In genomic region chr17:66352847-66353643, GRCm38 (mm10) we compare ENCODE assay signal across 8 mouse cellular contexts.
DNase-seq lines count a peak whose midpoint lies in the region; TF ChIP-seq lines count a peak whose summit lies in the region.
"Had no signal": no experiment of that assay in that cellular context is flagged by ENCODE, and none has a peak within 500 bp of the region (broad histone marks: within the 10 kb centered on the region; RNA-seq: fewer than 3 reads in every experiment).

No protein-coding gene starts in this region.

- no peak overlapping the region for H3K4me3 ChIP-seq in kidney, adult 2 months (ENCODE audit: insufficient read depth, low read depth, low read length)
- no peak overlapping the region for H3K4me3 ChIP-seq in embryonic fibroblast, embryonic 13.5 days (ENCODE audit: insufficient read depth, low read length)

- no peak for TF ChIP-seq CTCF in kidney, adult 2 months (conservative IDR thresholded peaks at IDR 0.05; ENCODE audit: insufficient read depth, insufficient read length, low read depth, low read length)
- TF ChIP-seq CTCF in embryonic fibroblast, embryonic 13.5 days (IDR thresholded peaks at IDR 0.05; ENCODE audit: borderline replicate concordance, insufficient read depth, low read length), result no peak

- peak overlapping the region; percentile 50 for H3K27ac ChIP-seq in kidney, adult 2 months (ENCODE audit: insufficient read depth, low read depth, low read length)
- H3K27ac ChIP-seq in embryonic fibroblast, embryonic 13.5 days (ENCODE audit: insufficient read depth, low read length), result peak overlapping the region; percentile 77

- H3K27me3 ChIP-seq in kidney, adult 2 months (replicated peaks; ENCODE audit: control insufficient read depth, insufficient read depth, low read length), result no peaks in the 10 kb centered on the region

- no peak for TF ChIP-seq POLR2A in kidney, adult 2 months (IDR thresholded peaks at IDR 0.05; ENCODE audit: low read depth, low read length)
- TF ChIP-seq POLR2A in embryonic fibroblast, embryonic 13.5 days (IDR thresholded peaks at IDR 0.05; ENCODE audit: low read depth, low read length), result no peak

- H3K4me1 ChIP-seq in kidney, adult 2 months (ENCODE audit: control insufficient read depth, insufficient read depth, low read length), result peaks cover 8% of the 10 kb centered on the region
- H3K4me1 ChIP-seq in embryonic fibroblast, embryonic 13.5 days (ENCODE audit: control insufficient read depth, insufficient read depth, low read length), result peaks cover 23% of the 10 kb centered on the region

- H3K36me3 ChIP-seq in kidney, adult 2 months (ENCODE audit: control insufficient read depth, insufficient read depth, low read length), result no peaks in the 10 kb centered on the region

- peak; percentile 64 for DNase-seq in kidney, adult 2 months
- DNase-seq in kidney, postnatal 25 days, result no peak
- DNase-seq in brain, adult 2 months (ENCODE audit: low read depth, low spot score), result peak; percentile 62
- DNase-seq in lung, postnatal 25 days (ENCODE audit: low spot score), result peak; percentile 51
- DNase-seq in retina, postnatal 1 day, result no peak
- no peak for DNase-seq in B cell, adult 2 months
- DNase-seq: right cerebral cortex, postnatal 14 days had no signal

- 53% methylated on average over 20 of the region's 20 CpGs for WGBS in kidney, adult 2 months

Comparison
In these comparisons a context has a peak if more than half of its experiments do, and no peak if none do; other contexts are left out.
1. DNase-seq: peak in kidney, adult 2 months (single experiment), brain, adult 2 months (single experiment) and lung, postnatal 25 days (single experiment); none in kidney, postnatal 25 days (0 of 2), retina, postnatal 1 day (single experiment) and B cell, adult 2 months (0 of 2).